Mouse (Mus musculus): ENCODE measurements around the gene Tnfrsf13c. TPM values are rescaled to one million over a fixed set of nuclear protein-coding genes. Genes with fewer than 3 reads are reported as not detected.

Gene Tnfrsf13c
- total RNA-seq, 2 experiments from 2014 or later: 0.16 to 0.17 TPM

- no peak for DNase-seq (ENCODE audit: low spot score in 2 of 2)
Measured at GRCm38 (mm10) chr15:82231100-82231499, 6.9 kb upstream of the Tnfrsf13c start.

- no peak for DNase-seq (ENCODE audit: low spot score in 2 of 2)
Measured at GRCm38 (mm10) chr15:82230098-82230611, 6.0 kb upstream of the Tnfrsf13c start.

- DNase-seq (ENCODE audit: low spot score in 2 of 2): no peak
Measured at GRCm38 (mm10) chr15:82229542-82230045, 5.4 kb upstream of the Tnfrsf13c start.

- no peak for DNase-seq (ENCODE audit: low spot score in 2 of 2)
Measured at GRCm38 (mm10) chr15:82225769-82226168, 1.6 kb upstream of the Tnfrsf13c start.

- DNase-seq (ENCODE audit: low spot score in 2 of 2): no peak
Measured at GRCm38 (mm10) chr15:82224602-82225215, 540 bp upstream of the Tnfrsf13c start.

GRCm38 (mm10) chr15:82223251-82223650 lies 918 bp downstream of the Tnfrsf13c start:
- DNase-seq (ENCODE audit: low spot score in 2 of 2): no peak

- no peak for DNase-seq (ENCODE audit: low spot score in 2 of 2)
Measured at GRCm38 (mm10) chr15:82221104-82221860, 2.9 kb downstream of the Tnfrsf13c start.

- DNase-seq (ENCODE audit: low spot score in 2 of 2): no peak
Measured at GRCm38 (mm10) chr15:82220003-82220675, 4.0 kb downstream of the Tnfrsf13c start.

GRCm38 (mm10) chr15:82218778-82219666 lies 5.1 kb downstream of the Tnfrsf13c start:
- no peak for DNase-seq (ENCODE audit: low spot score in 2 of 2)

- DNase-seq (ENCODE audit: low spot score in 2 of 2): no peak
Measured at GRCm38 (mm10) chr15:82217980-82218379, 6.2 kb downstream of the Tnfrsf13c start.

GRCm38 (mm10) chr15:82217039-82217438 lies 7.1 kb downstream of the Tnfrsf13c start:
- DNase-seq (ENCODE audit: low spot score in 2 of 2): no peak

- no peak for DNase-seq (ENCODE audit: low spot score in 2 of 2)
Measured at GRCm38 (mm10) chr15:82216142-82216827, 7.9 kb downstream of the Tnfrsf13c start.

- DNase-seq (ENCODE audit: low spot score in 2 of 2): no peak
Measured at GRCm38 (mm10) chr15:82215332-82216046, 8.7 kb downstream of the Tnfrsf13c start.

- DNase-seq (ENCODE audit: low spot score in 2 of 2): no peak
Measured at GRCm38 (mm10) chr15:82213222-82213621, 10.9 kb downstream of the Tnfrsf13c start.

- no peak for DNase-seq (ENCODE audit: low spot score in 2 of 2)
Measured at GRCm38 (mm10) chr15:82212752-82213063, 11.5 kb downstream of the Tnfrsf13c start, which contains the start of gene Shisa8. TSS of gene Shisa8 (minus strand) at chr15:82212815.

GRCm38 (mm10) chr15:82211911-82212751 lies 12.0 kb downstream of the Tnfrsf13c start:
- no peak for DNase-seq (ENCODE audit: low spot score in 2 of 2)

GRCm38 (mm10) chr15:82211281-82211680 lies 12.9 kb downstream of the Tnfrsf13c start:
- no peak for DNase-seq (ENCODE audit: low spot score in 2 of 2)

- no peak for DNase-seq (ENCODE audit: low spot score in 2 of 2)
Measured at GRCm38 (mm10) chr15:82210801-82211200, 13.4 kb downstream of the Tnfrsf13c start.

Data from adrenal gland, adult 18-20 months (tissue).